8 mouse cellular contexts compared by ENCODE assay signal in the genomic region with DNA sequence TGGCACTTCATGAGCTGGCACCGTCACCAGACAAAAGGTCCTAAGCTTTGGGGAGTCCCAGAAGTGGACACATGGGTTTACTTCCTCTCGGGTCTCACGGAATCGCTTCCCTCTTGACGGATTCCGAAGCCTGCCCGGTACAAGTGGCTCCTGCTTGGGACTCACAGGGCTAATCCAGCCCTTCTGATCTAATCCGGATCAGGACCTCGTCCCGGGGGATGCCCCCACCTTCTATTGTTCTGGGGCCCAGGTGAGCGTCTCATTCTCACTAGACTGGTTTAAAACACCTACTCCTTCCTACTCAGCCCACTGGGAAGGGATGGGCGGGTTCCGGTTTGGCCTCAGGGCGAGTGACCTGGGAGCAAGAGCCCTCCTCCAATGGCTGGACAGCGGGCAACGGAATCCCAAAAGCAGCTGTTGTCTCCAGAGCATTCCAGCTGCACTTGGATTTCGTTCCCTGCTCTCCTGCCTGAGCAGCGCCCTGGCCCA. TPM values are rescaled to one million over a fixed set of nuclear protein-coding genes. Genes with fewer than 3 reads are reported as not detected.
DNase-seq lines count a peak whose midpoint lies in the region; ATAC-seq and TF ChIP-seq lines count a peak whose summit lies in the region.

No protein-coding gene starts in this region.

- DNase-seq in layer of hippocampus, adult 2 months (ENCODE audit: low spot score in 2 of 2), result no peak
- DNase-seq in layer of hippocampus, adult 9-10 months (ENCODE audit: low spot score), result no peak
- no peak for DNase-seq in hindbrain, embryonic 11.5 days (ENCODE audit: low spot score)
- DNase-seq in layer of hippocampus, adult 8-10 months (ENCODE audit: low spot score in 2 of 2), result no peak
- DNase-seq in left cerebral cortex, adult 11 months (ENCODE audit: low spot score), result no peak

- H3K9ac ChIP-seq in hindbrain, embryonic 11.5 days (ENCODE audit: low read depth, low read length), result peak overlapping the region; percentile 74
- peak overlapping the region; percentile 89 for H3K9ac ChIP-seq in liver, embryonic 12.5 days
- peak overlapping the region; percentile 82 for H3K9ac ChIP-seq in neural tube, embryonic 13.5 days

- no peak for TF ChIP-seq POLR2A in cortical plate, adult 2 months (IDR thresholded peaks at IDR 0.05; ENCODE audit: extremely low read depth, insufficient read depth, low read length)

- H3K36me3 ChIP-seq in hindbrain, embryonic 11.5 days (ENCODE audit: control insufficient read depth, insufficient read depth, low read length), result peaks cover 15% of the 10 kb centered on the region
- H3K36me3 ChIP-seq in liver, embryonic 12.5 days, result peaks cover 52% of the 10 kb centered on the region
- H3K36me3 ChIP-seq in neural tube, embryonic 13.5 days, result peaks cover 55% of the 10 kb centered on the region

- peak overlapping the region; percentile 93 for H3K4me2 ChIP-seq in hindbrain, embryonic 11.5 days (replicated peaks; ENCODE audit: low read depth, low read length)
- peak overlapping the region; percentile 96 for H3K4me2 ChIP-seq in liver, embryonic 12.5 days
- H3K4me2 ChIP-seq in neural tube, embryonic 13.5 days, result peak overlapping the region; percentile 93

- no peak for TF ChIP-seq CTCF in layer of hippocampus, adult 2 months (conservative IDR thresholded peaks at IDR 0.05)
- no peak for TF ChIP-seq CTCF in cortical plate, adult 2 months (IDR thresholded peaks at IDR 0.05; ENCODE audit: extremely low read depth, insufficient read depth, low read length)

- no peaks in the 10 kb centered on the region for H3K9me3 ChIP-seq in hindbrain, embryonic 11.5 days (ENCODE audit: control insufficient read depth, low read length)
- no peaks in the 10 kb centered on the region for H3K9me3 ChIP-seq in liver, embryonic 12.5 days (replicated peaks)
- H3K9me3 ChIP-seq in neural tube, embryonic 13.5 days, result no peaks in the 10 kb centered on the region

- peaks cover 3% of the 10 kb centered on the region; the same call in 1 of the 2 replicates for H3K4me1 ChIP-seq in cortical plate, adult 2 months (ENCODE audit: control insufficient read depth, insufficient read depth, low read length)
- H3K4me1 ChIP-seq in hindbrain, embryonic 11.5 days (replicated peaks; ENCODE audit: control insufficient read depth, insufficient read depth, low read length), result peaks cover 16% of the 10 kb centered on the region
- H3K4me1 ChIP-seq in liver, embryonic 12.5 days, result peaks cover 66% of the 10 kb centered on the region
- peaks cover 48% of the 10 kb centered on the region for H3K4me1 ChIP-seq in neural tube, embryonic 13.5 days (replicated peaks)

- peak overlapping the region; percentile 100 for H3K27ac ChIP-seq in layer of hippocampus, adult 2 months
- H3K27ac ChIP-seq in cortical plate, adult 2 months (ENCODE audit: insufficient read depth, low read length), result peak overlapping the region; percentile 54; the same call in 1 of the 2 replicates
- H3K27ac ChIP-seq in hindbrain, embryonic 11.5 days (ENCODE audit: low read depth, low read length), result peak overlapping the region; percentile 88
- peak overlapping the region; percentile 95 for H3K27ac ChIP-seq in liver, embryonic 12.5 days
- H3K27ac ChIP-seq in neural tube, embryonic 13.5 days (replicated peaks), result peak overlapping the region; percentile 96

- ATAC-seq in hindbrain, embryonic 11.5 days (ENCODE audit: low FRiP score), result no peak
- no peak for ATAC-seq in liver, embryonic 12.5 days
- no peak for ATAC-seq in neural tube, embryonic 13.5 days (ENCODE audit: low read depth)

- WGBS in hindbrain, embryonic 11.5 days, result 11% methylated on average over 18 of the region's 18 CpGs
- 3% methylated on average over 18 of the region's 18 CpGs for WGBS in liver, embryonic 12.5 days (ENCODE audit: insufficient replicate concordance)
- 9% methylated on average over 18 of the region's 18 CpGs for WGBS in neural tube, embryonic 13.5 days

- no peaks in the 10 kb centered on the region for H3K27me3 ChIP-seq in hindbrain, embryonic 11.5 days (ENCODE audit: control insufficient read depth, insufficient read depth, low read length)
- H3K27me3 ChIP-seq in liver, embryonic 12.5 days (replicated peaks), result no peaks in the 10 kb centered on the region
- H3K27me3 ChIP-seq in neural tube, embryonic 13.5 days, result no peaks in the 10 kb centered on the region

- peak overlapping the region; percentile 69 for H3K4me3 ChIP-seq in layer of hippocampus, adult 2 months
- H3K4me3 ChIP-seq in cortical plate, adult 2 months (ENCODE audit: insufficient read depth, low read length), result peak overlapping the region; percentile 63
- peak overlapping the region; percentile 53 for H3K4me3 ChIP-seq in hindbrain, embryonic 11.5 days (ENCODE audit: low read depth, low read length)
- peak overlapping the region; percentile 80 for H3K4me3 ChIP-seq in liver, embryonic 12.5 days
- peak overlapping the region; percentile 71 for H3K4me3 ChIP-seq in neural tube, embryonic 13.5 days

RNA-seq across cellular contexts. Expression of gene Ndufaf3, which starts 0.7 kb away (rescaled TPM):
- 10 to 100 TPM; 60.8 to 73.3 TPM for total RNA-seq in layer of hippocampus, adult 2 months (2021)
- polyA plus RNA-seq in cortical plate, adult 2 months (2012; rRNA removed), result 69.6 and 71.9 TPM in 2 replicates
- polyA plus RNA-seq in hindbrain, embryonic 11.5 days (2014; fragmentation: Nextera tagmentation; extraction: Ambion mirVana), result 58.8 and 59.4 TPM in 2 replicates
- polyA plus RNA-seq in liver, embryonic 12.5 days (2016; fragmentation: Nextera tagmentation; extraction: Ambion mirVana), result 34.8 and 38.9 TPM in 2 replicates
- polyA plus RNA-seq in neural tube, embryonic 13.5 days (2015; fragmentation: Nextera tagmentation; extraction: Ambion mirVana), result 68.0 and 80.2 TPM in 2 replicates
- 10 to 100 TPM; 63.7 to 73.3 (median 70.0) TPM for total RNA-seq in layer of hippocampus, adult 8-10 months (2022)

RNA-seq across cellular contexts. Expression of gene Dalrd3, which starts 1.7 kb away (rescaled TPM):
- 100 to 1,000 TPM; 110 to 111 TPM for total RNA-seq in layer of hippocampus, adult 2 months (2021)
- 224 and 245 TPM in 2 replicates for polyA plus RNA-seq in cortical plate, adult 2 months (2012; rRNA removed)
- 175 and 177 TPM in 2 replicates for polyA plus RNA-seq in hindbrain, embryonic 11.5 days (2014; fragmentation: Nextera tagmentation; extraction: Ambion mirVana)
- 52.7 and 58.9 TPM in 2 replicates for polyA plus RNA-seq in liver, embryonic 12.5 days (2016; fragmentation: Nextera tagmentation; extraction: Ambion mirVana)
- 267 and 294 TPM in 2 replicates for polyA plus RNA-seq in neural tube, embryonic 13.5 days (2015; fragmentation: Nextera tagmentation; extraction: Ambion mirVana)
- total RNA-seq in layer of hippocampus, adult 8-10 months (2022), result 100 to 1,000 TPM in 1 of 4 experiments, 10 to 100 TPM in 3; 89.4 to 104 (median 95.7) TPM

RNA-seq across cellular contexts. Expression of gene Impdh2, which starts 7.9 kb away (rescaled TPM):
- 10 to 100 TPM; 61.3 to 63.7 TPM for total RNA-seq in layer of hippocampus, adult 2 months (2021)
- polyA plus RNA-seq in cortical plate, adult 2 months (2012; rRNA removed), result 62.2 and 63.6 TPM in 2 replicates
- polyA plus RNA-seq in hindbrain, embryonic 11.5 days (2014; fragmentation: Nextera tagmentation; extraction: Ambion mirVana), result 163 and 169 TPM in 2 replicates
- polyA plus RNA-seq in liver, embryonic 12.5 days (2016; fragmentation: Nextera tagmentation; extraction: Ambion mirVana), result 173 and 184 TPM in 2 replicates
- 109 and 112 TPM in 2 replicates for polyA plus RNA-seq in neural tube, embryonic 13.5 days (2015; fragmentation: Nextera tagmentation; extraction: Ambion mirVana)
- 10 to 100 TPM; 53.1 to 59.5 (median 58.0) TPM for total RNA-seq in layer of hippocampus, adult 8-10 months (2022)

RNA-seq across cellular contexts. Expression of gene Wdr6, which starts 10.6 kb away (rescaled TPM):
- 100 to 1,000 TPM; 119 to 129 TPM for total RNA-seq in layer of hippocampus, adult 2 months (2021)
- polyA plus RNA-seq in cortical plate, adult 2 months (2012; rRNA removed), result 70.9 and 74.9 TPM in 2 replicates
- polyA plus RNA-seq in hindbrain, embryonic 11.5 days (2014; fragmentation: Nextera tagmentation; extraction: Ambion mirVana), result 114 and 124 TPM in 2 replicates
- polyA plus RNA-seq in liver, embryonic 12.5 days (2016; fragmentation: Nextera tagmentation; extraction: Ambion mirVana), result 28.3 and 29.3 TPM in 2 replicates
- 254 and 259 TPM in 2 replicates for polyA plus RNA-seq in neural tube, embryonic 13.5 days (2015; fragmentation: Nextera tagmentation; extraction: Ambion mirVana)
- 100 to 1,000 TPM; 123 to 146 (median 129) TPM for total RNA-seq in layer of hippocampus, adult 8-10 months (2022)

RNA-seq across cellular contexts. Expression of gene P4htm, which starts 29.5 kb away (rescaled TPM):
- total RNA-seq in layer of hippocampus, adult 2 months (2021), result 100 to 1,000 TPM; 101 to 104 TPM
- 105 and 112 TPM in 2 replicates for polyA plus RNA-seq in cortical plate, adult 2 months (2012; rRNA removed)
- polyA plus RNA-seq in hindbrain, embryonic 11.5 days (2014; fragmentation: Nextera tagmentation; extraction: Ambion mirVana), result 6.7 and 8.6 TPM in 2 replicates
- polyA plus RNA-seq in liver, embryonic 12.5 days (2016; fragmentation: Nextera tagmentation; extraction: Ambion mirVana), result 1.1 and 1.4 TPM in 2 replicates
- 29.5 and 30.7 TPM in 2 replicates for polyA plus RNA-seq in neural tube, embryonic 13.5 days (2015; fragmentation: Nextera tagmentation; extraction: Ambion mirVana)
- 10 to 100 TPM; 92.9 to 99.1 (median 97.8) TPM for total RNA-seq in layer of hippocampus, adult 8-10 months (2022)
